Mouse (Mus musculus): ENCODE measurements at regions not wholly inside any gene's neighbourhood (a gene's known extent, or its start where the extent isn't known, plus 50 kb on each side); places are given as distances from the start of the nearest gene placed in this dataset.

GRCm38 (mm10) chr1:80025863-80026616 is 165.1 kb upstream of the Serpine2 start:
- WGBS = 88% methylated on average over 4 of the region's 4 CpGs
- Histone ChIP-seq H3K27ac (replicated peaks) (no peak overlapping the region), H3K4me3 (no peak overlapping the region), H3K9me3 (no peaks in the 10 kb centered on the region), H3K9ac (no peak overlapping the region), H3K36me3 (no peaks in the 10 kb centered on the region), H3K4me1 (replicated peaks) (peaks cover 5% of the 10 kb centered on the region; the same call in 1 of the 2 replicates), H3K4me2 (no peak overlapping the region), H3K27me3 (no peaks in the 10 kb centered on the region)
- ATAC-seq (ENCODE audit: low read depth) = no peak

- peaks cover 3% of the 10 kb centered on the region for H3K4me1 ChIP-seq (replicated peaks)
- no peak overlapping the region for H3K9ac ChIP-seq
- no peaks in the 10 kb centered on the region for H3K36me3 ChIP-seq
- no peak overlapping the region for H3K27ac ChIP-seq (replicated peaks)
- no peak for ATAC-seq (ENCODE audit: low read depth)
- no peaks in the 10 kb centered on the region for H3K9me3 ChIP-seq
- H3K4me3 ChIP-seq = no peak overlapping the region
- H3K27me3 ChIP-seq = no peaks in the 10 kb centered on the region
- H3K4me2 ChIP-seq = no peak overlapping the region
- WGBS = 70% methylated on average over 6 of the region's 6 CpGs
Measured at GRCm38 (mm10) chr1:80023518-80024095, 162.6 kb upstream of the Serpine2 start.

GRCm38 (mm10) chr1:80021866-80022265 is 160.9 kb upstream of the Serpine2 start:
- Histone ChIP-seq H3K36me3 (no peaks in the 10 kb centered on the region), H3K27me3 (no peaks in the 10 kb centered on the region), H3K4me2 (no peak overlapping the region), H3K9me3 (no peaks in the 10 kb centered on the region), H3K9ac (no peak overlapping the region), H3K27ac (replicated peaks) (no peak overlapping the region), H3K4me3 (no peak overlapping the region), H3K4me1 (replicated peaks) (peaks cover 3% of the 10 kb centered on the region)
- no peak; the same call in 1 of the 2 replicates for ATAC-seq (ENCODE audit: low read depth)
- WGBS = 52% methylated on average over 3 of the region's 3 CpGs

GRCm38 (mm10) chr1:80018391-80019065 is 157.5 kb upstream of the Serpine2 start:
- no peak overlapping the region for H3K27ac ChIP-seq (replicated peaks)
- no peak for ATAC-seq (ENCODE audit: low read depth)
- no peak overlapping the region for H3K4me2 ChIP-seq
- WGBS = 70% methylated on average over 11 of the region's 11 CpGs
- no peaks in the 10 kb centered on the region for H3K36me3 ChIP-seq
- no peaks in the 10 kb centered on the region for H3K9me3 ChIP-seq
- no peak overlapping the region for H3K4me3 ChIP-seq
- H3K9ac ChIP-seq = no peak overlapping the region
- H3K4me1 ChIP-seq (replicated peaks) = peaks cover 3% of the 10 kb centered on the region
- no peaks in the 10 kb centered on the region for H3K27me3 ChIP-seq

GRCm38 (mm10) chr1:80015474-80015873 is 154.5 kb upstream of the Serpine2 start:
- no peak overlapping the region for H3K27ac ChIP-seq (replicated peaks)
- WGBS = 91% methylated on average over 5 of the region's 5 CpGs
- no peak for ATAC-seq (ENCODE audit: low read depth)

GRCm38 (mm10) chr1:80014586-80014985 is 153.6 kb upstream of the Serpine2 start:
- no peaks in the 10 kb centered on the region; the same call in 1 of the 2 replicates for H3K4me1 ChIP-seq (replicated peaks)
- 75% methylated on average over 2 of the region's 2 CpGs for whole genome bisulfite sequencing
- no peaks in the 10 kb centered on the region for H3K36me3 ChIP-seq
- no peak for ATAC-seq (ENCODE audit: low read depth)
- H3K27me3 ChIP-seq = no peaks in the 10 kb centered on the region
- no peak overlapping the region for H3K4me2 ChIP-seq
- no peaks in the 10 kb centered on the region for H3K9me3 ChIP-seq
- H3K4me3 ChIP-seq = no peak overlapping the region
- H3K9ac ChIP-seq = no peak overlapping the region
- no peak overlapping the region for H3K27ac ChIP-seq (replicated peaks)

More at GRCm38 (mm10) chr1:80015474-80015873, 154.5 kb upstream of the Serpine2 start:
- Histone ChIP-seq H3K9ac (no peak overlapping the region), H3K4me2 (no peak overlapping the region), H3K4me3 (no peak overlapping the region), H3K27me3 (no peaks in the 10 kb centered on the region), H3K36me3 (no peaks in the 10 kb centered on the region), H3K4me1 (replicated peaks) (no peaks in the 10 kb centered on the region; the same call in 1 of the 2 replicates), H3K9me3 (no peaks in the 10 kb centered on the region)

- Histone ChIP-seq H3K4me1 (replicated peaks) (no peaks in the 10 kb centered on the region), H3K9ac (no peak overlapping the region), H3K9me3 (no peaks in the 10 kb centered on the region), H3K4me2 (no peak overlapping the region), H3K4me3 (no peak overlapping the region), H3K27ac (replicated peaks) (no peak overlapping the region), H3K36me3 (no peaks in the 10 kb centered on the region), H3K27me3 (no peaks in the 10 kb centered on the region)
- 49% methylated on average over 4 of the region's 4 CpGs for WGBS
- ATAC-seq (ENCODE audit: low read depth) = no peak
Measured at GRCm38 (mm10) chr1:80010724-80011123, 149.7 kb upstream of the Serpine2 start.

- Histone ChIP-seq H3K4me1 (replicated peaks) (no peaks in the 10 kb centered on the region), H3K27me3 (no peaks in the 10 kb centered on the region), H3K36me3 (no peaks in the 10 kb centered on the region), H3K9me3 (no peaks in the 10 kb centered on the region), H3K4me2 (no peak overlapping the region), H3K4me3 (no peak overlapping the region), H3K27ac (replicated peaks) (no peak overlapping the region), H3K9ac (no peak overlapping the region)
- no peak for ATAC-seq (ENCODE audit: low read depth)
- WGBS = 78% methylated on average over 11 of the region's 11 CpGs
Measured at GRCm38 (mm10) chr1:79999081-79999480, 138.1 kb upstream of the Serpine2 start.

GRCm38 (mm10) chr1:79997911-79998310 is 136.9 kb upstream of the Serpine2 start:
- H3K4me2 ChIP-seq = no peak overlapping the region
- no peaks in the 10 kb centered on the region for H3K27me3 ChIP-seq
- H3K4me3 ChIP-seq = no peak overlapping the region
- no peak overlapping the region for H3K9ac ChIP-seq
- H3K9me3 ChIP-seq = no peaks in the 10 kb centered on the region
- 91% methylated on average over 10 of the region's 10 CpGs for WGBS
- H3K4me1 ChIP-seq (replicated peaks) = no peaks in the 10 kb centered on the region
- ATAC-seq (ENCODE audit: low read depth) = no peak
- no peak overlapping the region for H3K27ac ChIP-seq (replicated peaks)
- no peaks in the 10 kb centered on the region for H3K36me3 ChIP-seq

GRCm38 (mm10) chr1:79997456-79997855 is 136.5 kb upstream of the Serpine2 start:
- no peak overlapping the region for H3K9ac ChIP-seq
- H3K36me3 ChIP-seq = no peaks in the 10 kb centered on the region
- no peak for ATAC-seq (ENCODE audit: low read depth)
- no peaks in the 10 kb centered on the region for H3K4me1 ChIP-seq (replicated peaks)
- H3K4me2 ChIP-seq = no peak overlapping the region
- H3K9me3 ChIP-seq = no peaks in the 10 kb centered on the region
- WGBS = 97% methylated on average over 6 of the region's 6 CpGs
- no peaks in the 10 kb centered on the region for H3K27me3 ChIP-seq
- H3K27ac ChIP-seq (replicated peaks) = no peak overlapping the region
- no peak overlapping the region for H3K4me3 ChIP-seq

- no peak overlapping the region for H3K9ac ChIP-seq
- no peaks in the 10 kb centered on the region for H3K4me1 ChIP-seq (replicated peaks)
- H3K4me3 ChIP-seq = no peak overlapping the region
- H3K27ac ChIP-seq (replicated peaks) = no peak overlapping the region
- no peaks in the 10 kb centered on the region for H3K27me3 ChIP-seq
- no peak overlapping the region for H3K4me2 ChIP-seq
- no peaks in the 10 kb centered on the region for H3K9me3 ChIP-seq
- ATAC-seq (ENCODE audit: low read depth) = no peak
- no peaks in the 10 kb centered on the region for H3K36me3 ChIP-seq
- WGBS = 82% methylated on average over 3 of the region's 3 CpGs
Measured at GRCm38 (mm10) chr1:79984721-79985120, 123.7 kb upstream of the Serpine2 start.

GRCm38 (mm10) chr1:79982678-79983280 is 121.8 kb upstream of the Serpine2 start:
- H3K27ac ChIP-seq (replicated peaks) = no peak overlapping the region
- no peak overlapping the region for H3K9ac ChIP-seq
- no peak overlapping the region for H3K4me3 ChIP-seq
- H3K4me1 ChIP-seq (replicated peaks) = no peaks in the 10 kb centered on the region
- no peak overlapping the region for H3K4me2 ChIP-seq
- 84% methylated on average over 13 of the region's 13 CpGs for WGBS
- no peak for ATAC-seq (ENCODE audit: low read depth)
- no peaks in the 10 kb centered on the region for H3K9me3 ChIP-seq
- H3K36me3 ChIP-seq = no peaks in the 10 kb centered on the region
- no peaks in the 10 kb centered on the region for H3K27me3 ChIP-seq
